Mouse (Mus musculus): Measurements from ENCODE around the gene Vps52.

The Vps52 gene

DNA sequence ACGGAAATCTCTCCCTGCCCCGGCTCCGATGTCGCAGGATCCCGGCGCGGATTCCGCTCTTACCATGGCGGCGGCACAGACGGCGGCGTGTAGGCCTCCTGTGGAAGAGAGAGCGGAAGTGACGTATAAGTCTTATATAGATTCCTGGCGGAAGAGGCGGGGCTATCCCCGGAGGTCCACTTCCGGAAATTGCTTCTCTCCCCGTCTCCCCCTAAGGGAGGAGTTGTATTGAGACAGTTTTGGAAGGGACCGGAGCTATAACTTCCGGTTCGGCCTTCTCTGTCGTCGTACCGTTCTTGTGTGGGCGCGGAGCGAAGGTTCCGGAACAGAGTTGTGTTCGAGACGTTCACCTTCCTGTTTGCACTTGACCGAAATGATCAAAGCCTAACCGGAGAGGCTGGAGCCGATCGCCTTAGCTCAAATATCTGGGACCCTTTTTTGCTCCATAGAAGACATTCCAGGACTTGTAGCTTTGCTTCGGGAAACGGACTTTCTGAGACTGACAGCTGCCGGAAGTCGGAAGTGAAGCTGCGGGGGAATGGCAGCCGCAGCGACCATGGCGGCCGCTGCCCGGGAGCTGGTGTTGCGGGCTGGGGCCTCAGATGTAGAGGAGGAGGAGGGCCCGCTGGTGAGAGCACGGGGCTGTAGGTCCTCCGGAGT lies at the start of gene Vps52, which contains the start of gene Rps18:
Vps52 (plus strand) TSS at position 258 of the 660 bp plus-strand sequence.
Rps18 (minus strand) TSS at position 447 of the 660 bp plus-strand sequence.
- peak; percentile 93 for DNase-seq (ENCODE audit: extremely low spot score, low spot score)

DNA sequence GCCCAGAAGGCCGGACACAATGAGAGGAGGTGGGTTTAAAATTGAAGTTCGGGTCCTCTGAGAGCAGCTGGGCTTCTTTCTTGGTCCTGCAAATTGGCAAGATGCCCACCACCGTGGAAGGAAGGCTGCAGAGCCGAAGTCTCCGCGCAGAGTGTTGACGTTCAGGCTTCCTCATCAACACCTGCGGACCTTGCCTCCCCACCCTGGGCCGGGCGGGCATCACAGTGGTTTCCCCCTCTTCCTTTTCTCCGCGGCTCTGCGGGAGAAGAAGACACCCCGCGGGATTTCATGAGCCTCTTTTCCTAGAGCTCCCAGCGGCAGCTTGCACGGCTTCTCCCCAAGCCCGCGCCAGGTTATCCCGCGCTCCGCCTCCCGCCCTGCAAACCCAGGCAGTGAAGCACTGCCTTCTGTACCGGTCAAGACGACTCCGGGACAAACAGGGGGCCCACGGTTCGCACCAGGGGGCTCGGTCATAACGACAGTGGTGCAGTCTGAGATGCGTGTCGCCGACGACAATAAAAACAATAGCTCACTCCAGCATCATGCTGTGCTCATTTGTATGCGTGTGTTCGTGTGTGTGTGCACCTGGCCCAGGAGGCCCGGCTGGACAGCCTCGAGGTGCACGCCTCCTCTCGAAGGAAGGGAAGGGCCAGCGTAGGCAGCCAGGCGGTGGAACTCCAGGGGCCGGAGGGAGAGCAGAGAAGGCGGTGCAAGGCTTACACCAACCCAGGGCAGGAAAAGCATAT lies 47.1 kb upstream of the Vps52 start:
- no peak for DNase-seq (ENCODE audit: extremely low spot score, low spot score)

DNA sequence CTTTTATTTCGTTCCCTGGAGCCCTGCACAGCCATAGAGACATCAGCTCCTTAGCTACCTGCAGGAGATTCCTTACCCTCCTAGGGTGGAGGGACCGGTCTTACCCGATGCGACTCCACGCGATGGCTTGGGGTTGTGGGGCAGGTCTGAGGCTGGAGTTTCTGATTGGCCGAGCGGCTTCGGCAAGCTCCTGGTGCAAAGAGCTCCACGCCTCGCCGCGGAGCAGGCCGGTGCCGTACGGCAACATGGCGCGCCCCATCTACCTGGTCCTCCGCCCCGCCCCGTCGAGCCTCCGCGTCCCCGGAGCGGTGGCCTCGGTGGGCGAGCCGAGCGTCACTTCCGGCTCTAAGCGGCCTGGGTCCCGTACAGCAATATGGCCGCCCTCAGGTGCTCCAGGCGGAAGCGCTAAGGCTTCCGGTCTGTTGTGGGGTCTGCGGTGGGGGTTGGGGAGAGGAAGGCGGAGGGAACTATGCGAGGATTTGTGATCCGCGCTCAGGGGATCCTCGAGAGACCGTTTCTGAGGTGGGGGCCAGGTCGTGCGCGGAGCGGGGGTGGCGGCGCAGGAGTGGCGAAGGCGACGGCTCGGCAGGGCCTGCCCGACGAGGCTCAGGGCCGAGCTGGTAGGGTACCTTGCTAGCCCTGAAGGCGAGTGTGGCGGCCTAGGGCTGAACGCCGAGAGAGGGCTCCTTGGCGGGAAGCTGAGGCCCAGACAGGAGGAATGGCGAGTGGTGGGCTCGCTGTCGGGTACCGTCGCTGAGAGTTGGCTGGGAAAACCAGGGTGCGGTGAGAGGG lies 46.3 kb upstream of the Vps52 start, which contains the start of gene Daxx:
Daxx (plus strand) TSS at position 338 of the 792 bp plus-strand sequence.
- DNase-seq (ENCODE audit: extremely low spot score, low spot score): peak; percentile 98

DNA sequence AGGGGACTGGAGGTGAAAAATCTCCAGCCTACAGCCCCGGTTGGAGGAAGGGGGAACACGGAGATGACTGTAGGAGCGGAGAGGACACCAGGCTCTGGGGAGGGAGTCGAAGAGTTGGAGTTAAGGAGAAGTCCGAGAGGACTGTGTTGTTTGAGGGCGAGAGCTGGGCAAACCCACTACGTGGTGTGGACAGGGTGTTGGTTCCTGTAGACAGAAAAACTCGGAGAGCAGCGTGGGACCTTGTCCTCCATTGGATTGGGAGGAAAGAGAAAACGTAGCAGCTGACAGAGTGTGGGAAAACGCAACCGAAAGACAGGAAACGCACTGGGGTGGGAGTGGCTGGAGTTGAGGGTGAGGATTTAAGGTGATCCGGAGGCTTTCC lies 45.8 kb upstream of the Vps52 start:
- no peak for DNase-seq (ENCODE audit: extremely low spot score, low spot score)

DNA sequence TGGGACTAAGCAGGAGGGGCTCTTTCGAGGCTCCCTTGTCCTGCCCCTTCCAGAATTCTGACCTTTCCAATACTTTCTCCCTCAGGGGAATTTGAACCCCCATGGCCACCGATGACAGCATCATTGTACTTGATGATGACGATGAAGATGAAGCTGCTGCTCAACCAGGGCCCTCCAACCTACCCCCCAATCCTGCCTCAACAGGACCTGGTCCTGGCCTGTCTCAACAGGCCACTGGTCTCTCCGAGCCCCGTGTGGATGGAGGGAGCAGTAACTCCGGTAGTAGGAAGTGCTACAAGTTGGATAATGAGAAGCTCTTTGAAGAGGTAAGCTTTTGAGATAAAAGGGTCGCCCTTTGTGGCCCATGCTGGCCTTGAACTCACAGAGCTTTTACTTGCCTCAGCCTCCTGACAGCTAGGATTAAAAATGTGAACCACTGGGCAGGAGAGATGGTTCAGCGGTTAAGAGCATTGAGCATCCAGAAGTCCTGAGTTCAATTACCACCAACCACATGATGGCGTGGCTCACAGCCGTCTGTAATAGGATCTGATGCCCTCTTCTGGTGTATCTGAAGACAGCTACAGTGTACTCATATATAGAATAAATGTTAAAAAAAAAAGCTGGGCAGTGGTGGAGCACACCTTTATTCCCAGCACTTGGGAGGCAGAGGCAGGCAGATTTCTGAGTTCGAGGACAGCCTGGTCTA lies 45.1 kb upstream of the Vps52 start:
- DNase-seq (ENCODE audit: extremely low spot score, low spot score): no peak

DNA sequence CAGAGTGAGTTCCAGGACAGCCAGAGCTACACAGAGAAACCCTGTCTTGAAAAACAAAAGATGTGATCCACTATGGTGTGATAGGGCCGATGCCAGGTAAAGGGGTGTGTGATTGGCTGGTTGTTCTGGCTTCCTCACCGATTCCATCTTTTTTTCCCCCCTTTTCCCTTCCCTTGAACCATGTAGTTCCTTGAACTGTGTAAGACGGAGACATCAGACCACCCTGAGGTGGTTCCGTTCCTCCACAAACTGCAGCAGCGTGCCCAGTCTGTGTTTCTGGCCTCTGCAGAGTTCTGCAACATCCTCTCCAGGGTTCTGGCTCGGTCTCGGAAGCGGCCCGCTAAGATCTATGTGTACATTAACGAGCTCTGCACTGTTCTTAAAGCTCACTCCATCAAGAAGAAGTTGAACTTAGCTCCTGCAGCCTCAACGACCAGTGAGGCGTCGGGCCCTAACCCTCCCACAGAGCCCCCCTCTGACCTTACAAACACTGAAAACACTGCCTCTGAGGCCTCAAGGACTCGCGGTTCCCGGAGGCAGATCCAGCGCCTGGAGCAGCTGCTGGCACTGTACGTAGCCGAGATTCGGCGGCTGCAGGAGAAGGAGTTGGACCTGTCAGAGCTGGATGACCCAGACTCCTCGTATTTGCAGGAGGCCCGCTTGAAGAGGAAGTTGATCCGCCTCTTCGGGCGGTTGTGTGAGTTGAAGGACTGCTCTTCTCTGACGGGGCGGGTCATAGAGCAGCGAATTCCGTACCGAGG lies 44.4 kb upstream of the Vps52 start:
- DNase-seq (ENCODE audit: extremely low spot score, low spot score): no peak

DNA sequence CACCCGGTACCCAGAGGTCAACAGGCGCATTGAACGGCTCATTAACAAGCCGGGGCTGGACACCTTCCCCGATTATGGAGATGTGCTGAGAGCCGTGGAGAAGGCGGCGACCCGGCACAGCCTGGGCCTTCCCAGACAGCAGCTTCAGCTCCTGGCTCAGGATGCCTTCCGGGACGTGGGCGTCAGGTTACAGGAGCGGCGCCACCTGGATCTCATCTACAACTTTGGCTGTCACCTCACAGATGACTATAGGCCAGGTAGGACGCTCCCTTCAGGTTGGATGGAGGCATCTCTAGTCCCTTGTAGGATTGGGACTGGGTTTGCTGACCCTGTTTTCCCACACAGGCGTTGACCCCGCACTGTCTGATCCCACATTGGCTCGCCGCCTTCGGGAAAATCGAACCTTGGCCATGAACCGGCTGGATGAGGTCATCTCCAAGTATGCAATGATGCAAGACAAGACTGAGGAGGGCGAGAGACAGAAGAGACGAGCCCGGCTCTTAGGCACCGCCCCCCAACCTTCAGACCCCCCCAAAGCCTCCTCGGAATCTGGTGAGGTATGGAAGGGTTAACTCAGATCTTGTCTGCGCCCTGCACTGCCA lies 43.7 kb upstream of the Vps52 start:
- DNase-seq (ENCODE audit: extremely low spot score, low spot score): no peak

DNA sequence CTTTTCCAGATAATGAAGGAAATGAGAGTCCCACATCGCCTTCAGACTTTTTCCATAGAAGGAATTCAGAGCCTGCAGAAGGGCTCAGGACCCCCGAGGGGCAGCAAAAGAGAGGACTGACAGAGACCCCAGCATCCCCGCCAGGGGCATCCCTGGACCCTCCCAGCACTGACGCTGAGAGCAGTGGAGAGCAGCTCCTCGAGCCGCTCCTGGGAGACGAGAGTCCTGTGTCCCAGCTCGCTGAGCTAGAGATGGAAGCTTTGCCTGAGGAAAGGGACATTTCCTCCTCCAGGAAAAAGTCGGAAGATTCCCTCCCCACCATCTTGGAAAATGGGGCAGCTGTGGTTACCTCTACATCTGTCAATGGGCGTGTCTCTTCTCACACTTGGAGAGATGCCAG lies 42.3 kb upstream of the Vps52 start:
- DNase-seq (ENCODE audit: extremely low spot score, low spot score): no peak

DNA sequence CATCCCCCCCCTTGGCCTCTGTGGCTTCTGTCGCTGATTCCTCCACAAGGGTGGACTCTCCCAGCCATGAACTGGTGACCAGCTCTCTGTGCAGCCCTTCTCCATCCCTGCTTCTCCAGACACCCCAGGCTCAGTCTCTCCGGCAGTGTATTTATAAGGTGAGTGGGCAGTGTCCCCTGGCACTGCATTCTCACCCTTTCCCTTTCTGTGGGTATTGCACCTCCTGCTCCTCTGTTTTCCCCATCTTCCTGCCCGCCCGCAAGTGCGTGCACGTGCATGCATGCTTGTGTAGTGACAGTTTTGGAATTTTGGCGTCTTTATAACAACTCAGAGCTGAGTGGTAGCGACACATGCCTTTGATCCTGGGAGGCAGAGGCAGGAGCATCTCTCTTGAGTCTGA lies 41.7 kb upstream of the Vps52 start:
- DNase-seq (ENCODE audit: extremely low spot score, low spot score): no peak

DNA sequence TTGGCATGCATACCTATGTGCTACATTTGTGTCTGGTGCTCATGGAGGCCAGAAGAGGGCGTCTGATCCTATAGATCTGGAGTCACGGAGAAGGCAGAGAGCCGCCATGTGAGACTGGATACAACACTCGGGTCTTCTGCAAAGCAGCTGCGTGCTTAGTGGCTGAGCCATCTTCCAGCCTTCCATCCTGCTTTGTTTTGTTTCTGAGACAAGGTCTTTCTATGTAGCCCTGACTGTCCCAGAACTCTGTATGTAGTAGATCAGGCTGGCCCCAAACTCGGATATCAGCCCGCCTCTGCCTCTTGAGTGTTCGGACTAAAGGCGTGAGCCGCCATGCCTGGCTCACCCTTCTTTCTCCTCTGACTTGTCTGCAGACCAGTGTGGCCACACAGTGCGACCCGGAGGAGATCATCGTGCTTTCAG lies 40.6 kb upstream of the Vps52 start:
- no peak for DNase-seq (ENCODE audit: extremely low spot score, low spot score)

DNA sequence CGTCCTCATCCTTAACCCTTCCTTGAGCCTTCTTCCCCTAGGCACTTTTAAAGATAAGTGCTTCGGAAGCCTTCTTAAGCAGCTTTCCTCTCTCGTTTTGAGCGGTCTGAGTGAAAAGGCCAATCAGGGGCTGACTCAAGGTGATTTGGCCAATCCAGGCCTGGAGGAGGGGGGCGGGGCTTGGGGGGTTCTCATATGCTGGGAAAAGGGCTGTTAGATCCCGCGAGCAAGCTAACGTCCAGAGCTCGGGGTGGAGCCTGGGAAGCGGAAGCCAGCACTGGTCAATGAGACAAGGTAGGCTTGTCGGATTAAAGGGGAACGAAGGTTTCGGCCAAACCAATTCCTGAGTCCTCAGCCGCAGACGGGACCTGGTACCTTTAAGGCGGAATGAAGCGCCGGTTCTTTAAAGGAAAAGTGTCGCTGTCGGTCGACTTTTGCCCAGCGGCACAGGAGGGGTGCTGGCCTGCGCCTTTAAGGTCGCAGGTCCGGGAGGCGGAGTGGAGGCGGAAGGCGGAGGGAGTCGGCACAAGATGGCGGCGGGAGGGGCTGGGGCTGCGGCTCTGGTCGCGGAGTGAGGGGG lies 39.9 kb upstream of the Vps52 start, which contains the start of the genes Tapbp and Zbtb22:
Tapbp (plus strand) TSS at position 229 of the 580 bp plus-strand sequence.
Zbtb22 (plus strand) TSS at position 234 of the 580 bp plus-strand sequence.
- DNase-seq (ENCODE audit: extremely low spot score, low spot score): peak; percentile 95

DNA sequence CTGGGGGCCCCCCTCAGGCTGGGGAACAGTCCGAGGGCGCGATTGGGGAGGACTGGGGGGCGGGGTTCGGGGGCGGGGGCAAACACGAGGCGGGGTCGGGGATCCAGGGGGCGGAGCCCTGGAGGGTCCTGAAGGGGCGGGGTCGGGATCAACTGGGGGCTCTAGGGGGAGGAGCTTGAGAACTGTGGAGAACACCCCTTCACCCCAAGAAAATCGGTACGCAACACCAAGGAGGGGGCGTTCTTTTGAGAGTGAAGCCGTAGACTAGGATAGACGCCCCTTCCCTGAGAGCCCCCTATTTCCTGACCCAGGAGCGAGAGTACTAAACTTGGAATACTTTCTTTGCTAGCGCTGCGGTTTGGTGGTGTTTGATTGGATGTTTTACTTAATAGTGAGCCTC lies 39.3 kb upstream of the Vps52 start:
- no peak for DNase-seq (ENCODE audit: extremely low spot score, low spot score)

DNA sequence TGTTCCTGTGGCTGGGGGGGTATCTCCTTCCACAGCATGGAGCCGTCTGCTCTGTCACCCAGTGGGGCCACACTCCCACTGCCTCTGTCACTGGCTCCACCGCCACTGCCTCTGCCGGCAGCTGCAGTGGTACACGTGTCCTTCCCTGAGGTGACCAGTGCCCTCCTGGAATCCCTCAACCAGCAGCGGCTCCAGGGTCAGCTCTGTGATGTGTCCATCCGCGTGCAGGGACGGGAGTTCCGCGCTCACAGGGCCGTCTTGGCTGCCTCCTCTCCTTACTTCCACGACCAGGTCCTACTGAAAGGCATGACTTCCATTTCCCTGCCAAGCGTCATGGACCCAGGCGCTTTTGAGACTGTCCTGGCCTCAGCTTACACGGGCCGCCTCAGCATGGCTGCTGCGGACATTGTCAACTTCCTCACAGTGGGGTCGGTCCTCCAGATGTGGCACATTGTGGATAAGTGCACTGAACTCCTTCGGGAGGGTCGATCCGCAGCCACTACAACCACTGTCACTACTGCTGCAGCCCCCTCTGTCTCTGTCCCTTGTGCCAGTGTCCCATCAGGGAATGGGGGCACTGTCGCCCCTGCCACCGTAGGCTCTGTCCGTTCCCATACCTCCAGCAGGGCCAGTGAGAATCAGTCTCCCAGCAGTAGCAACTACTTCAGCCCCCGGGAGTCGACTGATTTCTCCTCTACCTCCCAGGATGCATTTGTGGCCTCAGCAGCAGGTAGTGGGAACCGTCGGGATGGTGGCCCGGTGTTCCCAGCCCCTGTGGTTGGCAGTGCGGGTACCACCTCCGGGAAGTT lies 38.6 kb upstream of the Vps52 start:
- DNase-seq (ENCODE audit: extremely low spot score, low spot score): no peak

DNA sequence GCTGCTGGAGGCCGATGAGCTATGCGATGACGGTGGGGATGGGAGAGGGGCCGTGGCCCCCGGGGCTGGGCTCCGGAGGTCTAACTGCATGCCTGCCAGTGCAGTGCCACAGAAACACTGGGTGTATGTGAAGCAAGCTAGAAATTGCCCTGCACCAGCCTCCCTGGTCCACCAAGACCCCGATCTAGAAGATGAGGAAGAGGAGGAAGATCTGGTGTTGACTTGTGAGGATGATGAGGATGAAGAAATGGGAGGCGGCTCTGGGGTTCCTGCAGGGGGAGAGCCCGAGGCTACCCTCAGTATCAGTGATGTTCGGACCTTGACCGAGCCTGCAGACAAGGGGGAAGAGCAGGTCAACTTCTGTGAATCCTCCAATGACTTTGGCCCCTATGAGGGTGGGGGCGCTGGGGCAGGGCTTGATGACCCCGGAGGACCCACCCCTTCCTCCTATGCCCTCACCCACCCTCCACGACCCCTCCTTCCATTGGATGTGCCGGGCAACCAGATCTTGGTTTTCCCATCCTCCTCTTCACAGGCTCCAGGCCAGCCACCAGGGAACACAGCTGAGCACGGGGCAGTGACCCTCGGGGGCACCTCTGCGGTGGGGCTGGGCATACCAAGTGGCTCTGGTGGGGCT lies 37.8 kb upstream of the Vps52 start:
- no peak for DNase-seq (ENCODE audit: extremely low spot score, low spot score)

DNA sequence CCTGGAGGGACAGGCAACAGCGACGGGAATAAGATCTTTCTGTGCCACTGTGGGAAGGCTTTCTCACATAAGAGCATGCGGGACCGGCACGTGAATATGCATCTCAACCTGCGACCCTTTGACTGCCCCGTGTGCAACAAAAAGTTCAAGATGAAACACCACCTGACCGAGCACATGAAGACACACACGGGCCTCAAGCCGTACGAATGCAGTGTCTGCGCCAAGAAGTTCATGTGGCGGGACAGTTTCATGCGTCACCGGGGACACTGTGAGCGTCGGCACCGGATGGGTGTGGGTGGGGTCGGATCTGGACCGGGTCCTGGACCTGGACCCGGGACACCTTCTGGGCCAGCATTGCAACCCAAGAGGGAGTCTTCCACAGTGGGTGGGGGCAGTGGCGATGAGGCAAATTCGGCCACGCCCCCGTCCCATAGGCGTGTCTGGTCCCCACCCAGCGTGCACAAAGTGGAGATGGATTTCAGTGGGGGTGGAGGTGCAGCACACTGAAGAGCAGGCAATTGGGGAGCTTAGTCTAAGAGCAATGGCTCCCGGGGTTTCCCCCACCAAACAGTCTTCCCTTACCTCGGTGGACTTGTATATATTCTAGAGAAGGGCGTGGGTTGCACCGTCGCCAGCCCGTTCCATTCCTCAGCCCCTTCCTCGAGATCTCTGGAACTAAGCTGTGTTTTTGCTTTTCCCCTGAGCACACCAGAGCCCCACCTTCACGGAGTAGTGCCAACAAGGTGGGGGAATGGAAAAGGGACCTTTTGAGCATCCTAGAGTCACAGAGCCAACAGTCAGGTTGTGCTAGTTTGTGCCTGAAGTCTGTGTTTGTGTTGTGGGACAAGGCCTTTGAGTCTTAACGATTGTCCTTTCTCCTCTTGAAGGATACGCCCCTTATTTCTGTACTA lies 37.1 kb upstream of the Vps52 start:
- no peak for DNase-seq (ENCODE audit: extremely low spot score, low spot score)

DNA sequence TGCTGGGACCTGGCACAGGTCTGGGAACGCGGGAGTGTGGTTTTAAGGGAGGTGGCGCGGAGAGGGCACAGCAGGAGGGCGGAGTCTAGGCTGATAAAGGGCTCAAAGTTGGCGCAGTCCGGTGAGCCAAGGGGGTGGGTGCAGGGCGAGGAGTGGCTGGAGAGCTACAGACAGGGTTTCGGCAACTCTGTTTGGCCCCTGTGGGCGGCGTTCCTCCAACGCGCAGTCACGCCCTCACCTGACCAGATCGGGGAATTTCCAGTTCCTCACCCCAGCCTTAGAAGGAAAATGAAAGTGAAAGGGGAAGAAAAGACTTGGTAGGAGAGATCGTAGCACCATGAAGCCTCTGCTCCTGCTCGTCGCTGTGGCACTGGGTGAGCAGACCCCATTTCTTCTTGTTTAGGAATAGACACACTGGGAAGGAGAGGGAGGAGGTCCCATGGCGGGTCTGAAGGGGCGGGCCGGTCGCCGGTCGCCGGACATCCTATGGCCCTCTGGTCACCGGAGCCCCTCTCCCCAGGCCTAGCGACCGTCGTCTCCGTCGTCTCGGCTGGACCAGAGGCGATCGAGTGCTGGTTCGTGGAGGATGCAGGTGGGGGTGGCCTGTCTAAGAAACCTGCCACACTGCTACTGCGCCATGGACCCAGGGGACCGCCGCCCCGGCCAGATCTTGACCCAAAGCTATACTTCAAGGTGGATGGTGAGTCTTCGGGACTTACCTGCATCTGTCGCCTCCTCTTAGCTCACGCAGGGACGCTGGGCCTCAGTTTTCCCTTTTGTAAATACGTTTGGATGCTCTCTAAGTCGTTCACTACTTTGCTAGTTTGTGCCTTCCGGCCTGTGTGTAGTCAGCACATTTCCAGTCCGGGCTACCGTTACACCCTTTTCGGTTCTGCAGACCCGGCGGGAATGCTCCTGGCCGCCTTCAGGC lies 36.0 kb upstream of the Vps52 start:
- peak; percentile 51 for DNase-seq (ENCODE audit: extremely low spot score, low spot score)

Data from neural tube, embryonic 10.5 days (tissue).